Mouse (Mus musculus) heart, embryonic 16.5 days (tissue): ENCODE measurements around the gene Chid1. TPM values are rescaled to one million over a fixed set of nuclear protein-coding genes. Genes with fewer than 3 reads are reported as not detected.
A peak's percentile ranks its signal among the peaks of the same experiment; 100 is the strongest.

Experiments used
- ATAC-seq: fragments of 200-750 bp; cut with Nextera tagmentation; replicated peaks from 2 replicates; pipeline ENCODE4 v1.8.0; 2017; ENCODE audit warnings: moderate number of reproducible peaks; ENCODE audit not compliant: insufficient read depth, low FRiP score; ENCODE audit errors: extremely low read depth
- H3K27ac ChIP-seq: fragments of 300-500 bp; sonication (generic); 2 replicates; pipeline ENCODE4 v1.5.1; 2014; ENCODE audit warnings: mild to moderate bottlenecking, low read length, control low read depth, moderate library complexity
- H3K27me3 ChIP-seq: fragments of 300-500 bp; sonication (generic); 2 replicates; pipeline ENCODE4 v1.6.1; 2014; ENCODE audit warnings: low read length, mixed read lengths; ENCODE audit not compliant: control insufficient read depth, insufficient read depth
- H3K36me3 ChIP-seq: fragments of 300-500 bp; sonication (generic); 2 replicates; pipeline ENCODE4 v1.6.1; 2014; ENCODE audit not compliant: control insufficient read depth, insufficient read depth
- H3K4me1 ChIP-seq: fragments of 300-500 bp; sonication (generic); 2 replicates; pipeline ENCODE4 v1.6.1; 2014; ENCODE audit warnings: low read length, mixed read lengths; ENCODE audit not compliant: control insufficient read depth, insufficient read depth
- H3K4me2 ChIP-seq: fragments of 300-500 bp; sonication (generic); 2 replicates; pipeline ENCODE4 v1.6.1; 2014; ENCODE audit warnings: low read depth, mild to moderate bottlenecking, control low read depth, low read length
- H3K4me3 ChIP-seq: fragments of 300-500 bp; sonication (generic); 2 replicates; pipeline ENCODE4 v1.5.1; 2014; ENCODE audit warnings: mild to moderate bottlenecking, control low read depth, low read length
- H3K9ac ChIP-seq: fragments of 300-500 bp; sonication (generic); 2 replicates; pipeline ENCODE4 v1.6.1; 2014; ENCODE audit warnings: low read length, control low read depth
- H3K9me3 ChIP-seq: fragments of 300-500 bp; sonication (generic); replicated peaks from 2 replicates; pipeline ENCODE4 v1.6.1; 2016; ENCODE audit warnings: low read length; ENCODE audit not compliant: control insufficient read depth
- WGBS: fragments of 180-500 bp; shearing (Covaris S2); extraction: QIAGEN DNeasy Blood & Tissue Kit; methylation state at CpG from one replicate; pipeline ENCODE4 v1.1.7; 2014; 5-methylcytosine and 5-hydroxymethylcytosine counted together
- polyA plus RNA-seq: library from polyadenylated mRNA; unstranded; fragments of >200 nt; fragmentation: Nextera tagmentation; extraction: Ambion mirVana; gene quantifications from 2 replicates; pipeline ENCODE4 v1.2.1, GENCODE M21; 2015

The Chid1 gene
- polyA plus RNA-seq: 33.3 and 34.2 TPM in 2 replicates

DNA sequence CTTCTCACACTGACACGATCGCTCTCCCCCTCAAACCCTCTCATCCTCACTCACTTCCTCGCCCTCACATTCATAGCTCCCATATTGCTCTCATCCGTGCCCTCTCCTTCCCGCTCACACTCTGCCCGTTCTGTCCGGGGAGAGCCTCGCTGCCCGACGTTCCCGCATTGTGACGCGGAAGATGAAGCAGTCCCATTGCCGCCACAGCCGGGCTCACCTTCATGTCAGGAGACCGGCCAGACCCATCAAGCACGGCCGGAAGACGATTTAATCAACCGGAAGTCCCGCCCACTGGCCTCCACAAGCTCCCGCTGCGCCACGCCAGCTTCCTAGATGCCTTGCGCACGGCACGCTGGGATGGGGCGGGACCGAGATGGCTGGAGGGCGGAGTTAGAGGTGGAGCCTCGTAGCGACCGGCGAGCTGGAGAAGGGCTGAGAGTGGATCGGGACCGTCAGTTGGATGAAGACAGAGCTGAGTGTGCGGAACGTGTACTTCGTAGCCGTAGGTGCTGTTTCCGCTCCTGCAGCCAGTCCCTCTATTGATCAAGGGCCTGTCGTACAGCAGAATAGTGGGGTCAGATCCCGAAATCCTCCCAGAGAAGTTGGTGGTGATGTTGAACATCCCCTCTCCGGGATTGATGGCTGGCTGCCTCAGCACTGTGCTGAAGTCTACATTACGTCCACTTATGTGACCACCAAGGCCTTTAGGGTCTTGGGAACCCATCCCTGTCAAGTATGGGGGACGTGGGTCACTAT, at the start of gene Chid1:
Chid1 (minus strand) TSS at position 302 of the 756 bp plus-strand sequence.
- ATAC-seq: peak; percentile 95
- Histone ChIP-seq H3K27ac (peak within 1 kb of the TSS; percentile 85), H3K9ac (peak within 1 kb of the TSS; percentile 78), H3K36me3 (no peaks in the 10 kb centered on the region), H3K4me1 (peaks cover 21% of the 10 kb centered on the region), H3K27me3 (no peaks in the 10 kb centered on the region), H3K4me2 (peak within 1 kb of the TSS; percentile 92), H3K9me3 (no peaks in the 10 kb centered on the region), H3K4me3 (peak within 1 kb of the TSS; percentile 80)
- under 1% methylated on average over 46 of the region's 46 CpGs for WGBS

DNA sequence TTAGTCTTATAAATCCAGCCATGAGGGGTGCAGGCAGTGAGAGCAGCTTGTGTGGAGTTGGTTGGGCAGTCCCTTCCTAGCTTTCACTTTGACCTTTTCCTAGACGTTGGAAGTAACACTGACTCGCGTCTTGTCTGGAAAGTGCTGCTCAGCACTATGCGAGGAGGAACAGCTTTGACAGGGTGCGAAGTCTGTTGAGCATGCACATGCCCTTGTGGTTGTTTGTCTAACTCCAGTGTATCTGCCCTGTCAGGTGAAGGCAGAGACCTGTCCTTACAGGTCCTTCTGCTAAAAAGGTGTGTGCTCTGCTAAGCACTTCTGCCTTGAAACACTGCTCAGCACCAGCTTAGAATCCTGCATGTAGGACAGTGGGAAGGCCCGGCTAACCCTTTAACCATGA, 49.2 kb upstream of the Chid1 start:
- H3K27ac ChIP-seq: no peak overlapping the region
- no peak overlapping the region for H3K4me2 ChIP-seq
- no peaks in the 10 kb centered on the region for H3K9me3 ChIP-seq
- peaks cover 2% of the 10 kb centered on the region; the same call in 1 of the 2 replicates for H3K4me1 ChIP-seq
- H3K4me3 ChIP-seq: no peak overlapping the region
- no peaks in the 10 kb centered on the region for H3K27me3 ChIP-seq
- no peak overlapping the region for H3K9ac ChIP-seq
- WGBS: 64% methylated on average over 6 of the region's 6 CpGs
- H3K36me3 ChIP-seq: peaks cover 16% of the 10 kb centered on the region
- no peak for ATAC-seq

DNA sequence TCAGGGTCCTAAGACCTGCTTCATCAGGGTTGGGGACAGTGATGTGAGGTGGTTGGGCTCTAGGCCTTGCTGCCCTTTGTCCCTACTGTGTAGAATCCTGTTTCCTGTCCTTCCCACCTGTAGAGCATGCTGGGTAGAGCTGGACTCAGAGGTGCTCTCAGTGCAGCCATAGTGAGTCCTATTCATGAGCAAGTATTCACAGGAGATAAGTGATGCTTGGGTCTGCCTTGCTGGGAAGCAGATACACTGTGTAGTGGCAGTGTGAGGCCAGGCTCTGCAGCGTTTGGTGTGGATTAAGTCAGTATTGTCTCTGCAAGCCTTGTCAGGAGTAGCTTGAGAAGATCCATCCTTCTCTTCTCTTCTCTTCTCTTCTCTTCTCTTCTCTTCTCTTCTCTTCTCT, 46.2 kb upstream of the Chid1 start:
- H3K27me3 ChIP-seq: no peaks in the 10 kb centered on the region
- no peak overlapping the region for H3K27ac ChIP-seq
- H3K9me3 ChIP-seq: no peaks in the 10 kb centered on the region
- no peak overlapping the region for H3K4me2 ChIP-seq
- no peaks in the 10 kb centered on the region for H3K4me1 ChIP-seq
- no peak overlapping the region for H3K9ac ChIP-seq
- no peak overlapping the region for H3K4me3 ChIP-seq
- H3K36me3 ChIP-seq: peaks cover 13% of the 10 kb centered on the region
- no peak for ATAC-seq
- 56% methylated on average over 1 of the region's 1 CpGs for WGBS

DNA sequence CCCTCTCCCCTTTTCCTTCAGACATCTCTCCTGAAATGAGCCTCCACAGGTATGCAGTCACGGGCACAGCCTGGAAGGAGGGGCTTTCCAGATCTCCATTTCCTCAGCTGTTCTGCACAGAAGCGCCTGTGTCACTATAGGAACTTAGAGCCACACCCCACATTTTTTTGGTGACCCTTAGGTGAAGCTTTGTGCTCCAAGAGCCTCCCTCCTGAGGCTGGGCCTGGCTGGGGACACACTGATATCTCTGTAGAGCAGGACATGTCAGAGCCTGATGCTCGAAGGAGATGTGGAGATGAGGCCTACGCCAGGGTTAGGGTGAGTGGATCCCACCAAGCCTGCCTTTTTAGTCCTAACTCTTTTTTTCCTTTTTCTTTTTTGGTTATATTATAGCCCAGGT, 45.6 kb upstream of the Chid1 start:
- H3K4me1 ChIP-seq: no peaks in the 10 kb centered on the region
- H3K27ac ChIP-seq: no peak overlapping the region
- no peak overlapping the region for H3K4me3 ChIP-seq
- ATAC-seq: no peak
- H3K4me2 ChIP-seq: no peak overlapping the region
- H3K9ac ChIP-seq: no peak overlapping the region
- WGBS: 63% methylated on average over 4 of the region's 4 CpGs
- peaks cover 10% of the 10 kb centered on the region for H3K36me3 ChIP-seq
- no peaks in the 10 kb centered on the region for H3K27me3 ChIP-seq
- H3K9me3 ChIP-seq: no peaks in the 10 kb centered on the region

DNA sequence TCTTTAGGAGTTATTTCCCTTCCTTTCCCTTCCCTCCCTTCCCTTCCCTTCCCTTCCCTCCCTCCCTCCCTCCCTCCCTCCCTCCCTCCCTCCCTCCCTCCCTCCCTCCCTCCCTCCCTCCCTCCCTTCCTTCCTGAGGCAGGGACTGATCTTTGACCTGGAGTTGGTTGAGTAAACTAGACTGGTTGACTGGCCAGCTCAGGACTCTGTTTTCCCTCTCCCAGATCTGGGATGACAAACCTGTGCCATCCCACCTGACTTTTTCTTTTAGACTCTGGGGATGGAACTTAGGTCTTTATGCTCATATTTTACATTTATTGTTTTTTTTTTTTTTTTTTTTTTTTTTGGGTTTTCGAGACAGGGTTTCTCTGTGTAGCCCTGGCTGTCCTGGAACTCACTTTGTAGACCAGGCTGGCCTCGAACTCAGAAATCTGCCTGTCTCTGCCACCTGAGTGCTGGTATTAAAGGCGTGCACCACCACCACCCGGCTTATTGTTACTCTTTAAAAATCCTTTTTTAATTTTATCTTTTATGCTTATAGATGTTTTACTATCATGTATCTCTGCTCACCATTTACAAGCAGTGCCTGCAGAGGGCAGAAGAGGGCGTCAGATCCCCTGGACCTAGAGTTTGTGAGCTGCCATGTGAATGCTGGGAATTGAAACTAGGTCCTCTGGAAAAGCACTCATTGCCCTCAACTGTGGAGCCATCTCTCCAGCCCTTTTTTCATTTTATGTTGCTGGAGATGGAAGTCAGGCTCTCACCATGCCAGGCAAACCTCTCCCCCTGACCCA, 44.6 kb upstream of the Chid1 start:
- 84% methylated on average over 4 of the region's 5 CpGs for WGBS
- Histone ChIP-seq H3K4me1 (no peaks in the 10 kb centered on the region), H3K27me3 (no peaks in the 10 kb centered on the region), H3K4me3 (no peak overlapping the region), H3K9me3 (no peaks in the 10 kb centered on the region), H3K4me2 (no peak overlapping the region), H3K27ac (no peak overlapping the region), H3K36me3 (peaks cover 7% of the 10 kb centered on the region), H3K9ac (no peak overlapping the region)
- ATAC-seq: no peak

DNA sequence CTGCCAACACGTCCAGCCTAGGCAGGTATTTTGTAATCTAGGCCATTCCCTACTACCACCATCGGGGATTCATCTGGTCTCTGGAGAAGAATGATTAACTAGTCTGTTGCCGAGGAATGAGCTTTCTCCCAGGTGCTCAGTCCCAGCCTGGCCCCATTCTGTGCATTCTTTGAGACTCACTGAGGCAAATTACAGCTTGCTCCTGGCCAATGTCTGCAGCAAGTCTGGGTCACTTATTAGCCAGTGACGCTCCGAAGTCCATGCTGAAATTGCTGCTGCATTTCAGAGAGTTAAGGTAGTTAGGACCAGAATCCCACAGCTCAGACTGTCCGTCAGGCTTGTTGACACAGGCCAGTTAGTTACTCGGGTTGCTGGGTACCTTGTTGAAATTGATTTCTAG, 41.7 kb upstream of the Chid1 start:
- WGBS: 73% methylated on average over 7 of the region's 7 CpGs
- H3K4me1 ChIP-seq: peaks cover 2% of the 10 kb centered on the region; the same call in 1 of the 2 replicates

DNA sequence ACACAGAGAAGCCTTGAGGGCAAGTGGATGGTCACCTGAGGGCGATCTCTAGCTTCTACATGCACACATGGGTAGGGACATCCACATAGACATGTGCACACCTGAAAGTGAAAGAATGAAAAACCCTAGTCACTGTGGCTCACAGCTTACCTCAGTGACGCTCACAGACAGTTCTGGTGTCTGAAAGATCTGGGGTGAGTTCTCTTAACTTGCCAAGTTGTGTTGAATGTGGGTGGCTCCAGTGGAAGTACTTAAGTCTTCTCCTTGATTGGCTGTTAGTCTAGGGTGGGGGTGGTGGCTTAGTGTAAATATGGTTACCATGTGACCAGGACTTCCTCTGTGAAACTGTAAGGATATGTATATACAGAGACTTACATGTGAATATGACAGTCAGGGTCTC, 39.3 kb upstream of the Chid1 start:
- Histone ChIP-seq H3K36me3 (no peaks in the 10 kb centered on the region), H3K9me3 (no peaks in the 10 kb centered on the region), H3K9ac (no peak overlapping the region), H3K27me3 (no peaks in the 10 kb centered on the region), H3K27ac (no peak overlapping the region), H3K4me2 (no peak overlapping the region), H3K4me3 (no peak overlapping the region), H3K4me1 (peaks cover 4% of the 10 kb centered on the region; the same call in 1 of the 2 replicates)
- no peak for ATAC-seq
- 95% methylated on average over 2 of the region's 2 CpGs for WGBS

More for the DNA sequence above, 41.7 kb upstream of the Chid1 start:
- H3K27me3 ChIP-seq: no peaks in the 10 kb centered on the region
- H3K4me3 ChIP-seq: no peak overlapping the region
- no peak for ATAC-seq
- H3K27ac ChIP-seq: no peak overlapping the region
- H3K4me2 ChIP-seq: no peak overlapping the region
- no peaks in the 10 kb centered on the region for H3K36me3 ChIP-seq
- H3K9me3 ChIP-seq: no peaks in the 10 kb centered on the region
- H3K9ac ChIP-seq: no peak overlapping the region

DNA sequence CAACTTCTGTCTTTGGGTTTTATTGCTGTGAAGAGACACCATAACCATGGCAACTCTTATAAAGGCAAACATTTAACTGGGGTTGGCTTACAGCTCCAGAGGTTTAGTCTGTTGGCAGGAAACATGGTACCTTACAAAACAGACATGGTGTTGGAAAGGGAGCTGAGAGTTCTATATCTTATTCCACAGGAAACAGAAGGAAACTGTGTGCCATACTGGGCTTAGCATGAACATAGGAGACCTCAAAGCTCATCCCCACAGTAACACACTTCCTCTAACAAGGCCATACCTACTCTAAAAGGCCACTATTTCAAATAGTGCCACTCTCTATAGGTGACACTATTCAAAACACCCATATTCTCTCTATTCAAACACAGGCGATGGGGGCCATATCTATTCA, 38.9 kb upstream of the Chid1 start:
- 95% methylated on average over 1 of the region's 1 CpGs for WGBS
- Histone ChIP-seq H3K4me1 (peaks cover 4% of the 10 kb centered on the region; the same call in 1 of the 2 replicates), H3K27ac (no peak overlapping the region), H3K36me3 (no peaks in the 10 kb centered on the region), H3K4me2 (no peak overlapping the region), H3K27me3 (no peaks in the 10 kb centered on the region), H3K4me3 (no peak overlapping the region), H3K9ac (no peak overlapping the region), H3K9me3 (no peaks in the 10 kb centered on the region)
- no peak for ATAC-seq

DNA sequence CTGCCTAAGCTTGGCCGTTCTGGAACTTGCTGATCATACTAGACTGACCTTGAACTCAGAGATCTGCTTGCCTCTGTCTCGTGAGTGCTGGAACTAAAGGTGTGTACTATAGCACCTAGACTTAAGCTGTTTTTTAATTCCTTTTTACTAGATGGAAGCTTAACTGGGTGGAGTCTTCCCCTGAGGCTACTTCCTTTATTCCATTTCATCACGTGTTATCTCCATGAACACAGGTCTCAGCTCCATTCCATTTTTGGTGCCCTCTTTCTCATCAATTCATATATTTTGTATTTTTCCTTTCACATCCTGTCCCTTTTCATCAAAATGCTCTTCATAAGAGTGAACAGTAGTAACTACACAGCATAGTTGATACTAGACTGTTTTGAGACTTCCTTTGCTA, 38.1 kb upstream of the Chid1 start:
- H3K36me3 ChIP-seq: no peaks in the 10 kb centered on the region
- no peaks in the 10 kb centered on the region for H3K9me3 ChIP-seq
- H3K4me2 ChIP-seq: no peak overlapping the region
- no peak overlapping the region for H3K9ac ChIP-seq
- no peak for ATAC-seq
- no peak overlapping the region for H3K27ac ChIP-seq
- H3K4me3 ChIP-seq: no peak overlapping the region
- H3K27me3 ChIP-seq: no peaks in the 10 kb centered on the region
- WGBS: 90% methylated on average over 3 of the region's 3 CpGs
- peaks cover 4% of the 10 kb centered on the region; the same call in 1 of the 2 replicates for H3K4me1 ChIP-seq
